Mouse (Mus musculus) neural tube, embryonic 15.5 days (tissue): Measurements from ENCODE around the gene Mad2l2. TPM values are rescaled to one million over a fixed set of nuclear protein-coding genes. Genes with fewer than 3 reads are reported as not detected.

ENCODE experiments used
- ATAC-seq: fragments of 200-750 bp; cut with Nextera tagmentation; 2 replicates; pipeline ENCODE4 v1.8.0; 2017; ENCODE audit warnings: mild to moderate bottlenecking, moderate TSS enrichment, moderate library complexity; ENCODE audit not compliant: low FRiP score
- H3K27ac ChIP-seq: fragments of 300-500 bp; sonication (generic); replicated peaks from 2 replicates; pipeline ENCODE4 v1.5.1; 2015; ENCODE audit warnings: mild to moderate bottlenecking, inconsistent platforms
- H3K27me3 ChIP-seq: fragments of 300-500 bp; sonication (generic); replicated peaks from 2 replicates; pipeline ENCODE4 v1.6.1; 2015; ENCODE audit warnings: inconsistent platforms
- H3K36me3 ChIP-seq: fragments of 300-500 bp; sonication (generic); 2 replicates; pipeline ENCODE4 v1.6.1; 2015; ENCODE audit warnings: inconsistent platforms
- H3K4me1 ChIP-seq: fragments of 300-500 bp; sonication (generic); 2 replicates; pipeline ENCODE4 v1.6.1; 2015; ENCODE audit warnings: inconsistent platforms
- H3K4me2 ChIP-seq: fragments of 300-500 bp; sonication (generic); 2 replicates; pipeline ENCODE4 v1.6.1; 2015; ENCODE audit warnings: inconsistent platforms, mild to moderate bottlenecking, moderate library complexity
- H3K4me3 ChIP-seq: fragments of 300-500 bp; sonication (generic); replicated peaks from 2 replicates; pipeline ENCODE4 v1.5.1; 2015; ENCODE audit warnings: mild to moderate bottlenecking, inconsistent platforms
- H3K9ac ChIP-seq: fragments of 300-500 bp; sonication (generic); replicated peaks from 2 replicates; pipeline ENCODE4 v1.6.1; 2015; ENCODE audit warnings: mild to moderate bottlenecking, inconsistent platforms
- H3K9me3 ChIP-seq: fragments of 300-500 bp; sonication (generic); replicated peaks from 2 replicates; pipeline ENCODE4 v1.6.1; 2016; ENCODE audit warnings: inconsistent platforms
- WGBS: fragments of 180-500 bp; shearing (Covaris S2); methylation state at CpG from one replicate; pipeline ENCODE4 v1.1.7; 2015; ENCODE audit warnings: mixed read lengths; 5-methylcytosine and 5-hydroxymethylcytosine counted together
- polyA plus RNA-seq: library from polyadenylated mRNA; unstranded; fragments of >200 nt; fragmentation: Nextera tagmentation; extraction: Ambion mirVana; gene quantifications from 2 replicates; pipeline ENCODE4 v1.2.1, GENCODE M21; 2015

Mad2l2 gene
- polyA plus RNA-seq, 1 experiment from 2014 or later = 99.9 TPM

- Histone ChIP-seq H3K9me3 (no peaks in the 10 kb centered on the region), H3K9ac (peak overlapping the region; percentile 78; the same call in 1 of the 2 replicates), H3K27ac (peak overlapping the region; percentile 87), H3K4me2 (peak overlapping the region; percentile 68), H3K36me3 (no peaks in the 10 kb centered on the region), H3K27me3 (no peaks in the 10 kb centered on the region), H3K4me1 (peaks cover 46% of the 10 kb centered on the region), H3K4me3 (peak overlapping the region; percentile 61)
- ATAC-seq = no peak
- 56% methylated on average over 2 of the region's 2 CpGs for WGBS
Observed at GRCm38 (mm10) chr4:148128672-148129071, 1.5 kb upstream of the Mad2l2 start.

- Histone ChIP-seq H3K4me1 (peaks cover 46% of the 10 kb centered on the region), H3K36me3 (no peaks in the 10 kb centered on the region), H3K4me3 (peak within 1 kb of the TSS; percentile 61), H3K9ac (peak within 1 kb of the TSS; percentile 78), H3K4me2 (peak within 1 kb of the TSS; percentile 68), H3K27me3 (no peaks in the 10 kb centered on the region), H3K9me3 (no peaks in the 10 kb centered on the region), H3K27ac (peak within 1 kb of the TSS; percentile 87)
- ATAC-seq = peak; percentile 84
- WGBS = under 1% methylated on average over 73 of the region's 87 CpGs
Observed at GRCm38 (mm10) chr4:148130561-148131413, 603 bp downstream of the Mad2l2 start, which contains the start of gene Draxin. Draxin (minus strand) TSS chr4:148130698.

- peak; percentile 53 for ATAC-seq
- Histone ChIP-seq H3K27me3 (no peaks in the 10 kb centered on the region), H3K4me1 (peaks cover 44% of the 10 kb centered on the region), H3K27ac (peak overlapping the region; percentile 87), H3K4me2 (peak overlapping the region; percentile 68), H3K4me3 (peak overlapping the region; percentile 61), H3K36me3 (no peaks in the 10 kb centered on the region), H3K9me3 (no peaks in the 10 kb centered on the region), H3K9ac (peak overlapping the region; percentile 78)
- 0% methylated on average over 21 of the region's 21 CpGs for WGBS
Observed at GRCm38 (mm10) chr4:148131497-148132081, 1.4 kb downstream of the Mad2l2 start.

- Histone ChIP-seq H3K4me2 (no peak overlapping the region), H3K36me3 (no peaks in the 10 kb centered on the region), H3K9me3 (no peaks in the 10 kb centered on the region), H3K27ac (no peak overlapping the region), H3K4me3 (no peak overlapping the region), H3K4me1 (peaks cover 35% of the 10 kb centered on the region), H3K9ac (no peak overlapping the region), H3K27me3 (no peaks in the 10 kb centered on the region)
- no peak for ATAC-seq
- 90% methylated on average over 8 of the region's 8 CpGs for WGBS
Observed at GRCm38 (mm10) chr4:148134988-148135387, 4.8 kb downstream of the Mad2l2 start.

GRCm38 (mm10) chr4:148137503-148137902 lies 7.3 kb downstream of the Mad2l2 start:
- WGBS = 66% methylated on average over 8 of the region's 8 CpGs
- Histone ChIP-seq H3K4me1 (peaks cover 25% of the 10 kb centered on the region), H3K36me3 (no peaks in the 10 kb centered on the region), H3K4me3 (no peak overlapping the region), H3K27me3 (no peaks in the 10 kb centered on the region), H3K9ac (no peak overlapping the region), H3K9me3 (no peaks in the 10 kb centered on the region), H3K27ac (no peak overlapping the region), H3K4me2 (no peak overlapping the region)
- no peak for ATAC-seq

GRCm38 (mm10) chr4:148139767-148140097 lies 9.5 kb downstream of the Mad2l2 start:
- Histone ChIP-seq H3K36me3 (peaks cover 9% of the 10 kb centered on the region; the same call in 1 of the 2 replicates), H3K27me3 (no peaks in the 10 kb centered on the region), H3K4me1 (peaks cover 22% of the 10 kb centered on the region), H3K9me3 (no peaks in the 10 kb centered on the region), H3K27ac (peak overlapping the region; percentile 89), H3K9ac (peak overlapping the region; percentile 74), H3K4me2 (peak overlapping the region; percentile 92), H3K4me3 (peak overlapping the region; percentile 73)
- ATAC-seq = peak; percentile 29
- 2% methylated on average over 12 of the region's 12 CpGs for WGBS

GRCm38 (mm10) chr4:148140098-148141011 lies 10.2 kb downstream of the Mad2l2 start:
- Histone ChIP-seq H3K9me3 (no peaks in the 10 kb centered on the region), H3K4me2 (peak overlapping the region; percentile 92), H3K9ac (peak overlapping the region; percentile 74), H3K27me3 (no peaks in the 10 kb centered on the region), H3K4me1 (peaks cover 22% of the 10 kb centered on the region), H3K4me3 (peak overlapping the region; percentile 73), H3K36me3 (peaks cover 16% of the 10 kb centered on the region), H3K27ac (peak overlapping the region; percentile 89)
- ATAC-seq = peak; percentile 96
- under 1% methylated on average over 65 of the region's 65 CpGs for WGBS

- no peak overlapping the region for H3K4me3 ChIP-seq
- H3K36me3 ChIP-seq = peaks cover 35% of the 10 kb centered on the region
- no peaks in the 10 kb centered on the region for H3K9me3 ChIP-seq
- no peak overlapping the region for H3K9ac ChIP-seq
- peaks cover 19% of the 10 kb centered on the region for H3K4me1 ChIP-seq
- no peak overlapping the region for H3K27ac ChIP-seq
- no peak for ATAC-seq
- no peaks in the 10 kb centered on the region for H3K27me3 ChIP-seq
- no peak overlapping the region for H3K4me2 ChIP-seq
- WGBS = 91% methylated on average over 5 of the region's 5 CpGs
Observed at GRCm38 (mm10) chr4:148143721-148144120, 13.5 kb downstream of the Mad2l2 start.

- peaks cover 35% of the 10 kb centered on the region for H3K36me3 ChIP-seq
- no peak overlapping the region for H3K4me2 ChIP-seq
- 89% methylated on average over 2 of the region's 2 CpGs for WGBS
- no peaks in the 10 kb centered on the region for H3K27me3 ChIP-seq
- no peak overlapping the region for H3K9ac ChIP-seq
- H3K27ac ChIP-seq = no peak overlapping the region
- ATAC-seq = no peak
- H3K9me3 ChIP-seq = no peaks in the 10 kb centered on the region
- peaks cover 19% of the 10 kb centered on the region for H3K4me1 ChIP-seq
- H3K4me3 ChIP-seq = no peak overlapping the region
Observed at GRCm38 (mm10) chr4:148147714-148148113, 17.5 kb downstream of the Mad2l2 start.

- H3K9me3 ChIP-seq = no peaks in the 10 kb centered on the region
- no peak overlapping the region for H3K27ac ChIP-seq
- whole genome bisulfite sequencing = 63% methylated on average over 12 of the region's 12 CpGs
- H3K9ac ChIP-seq = no peak overlapping the region
- H3K27me3 ChIP-seq = no peaks in the 10 kb centered on the region
- no peak for ATAC-seq
- H3K4me2 ChIP-seq = no peak overlapping the region
- H3K36me3 ChIP-seq = peaks cover 45% of the 10 kb centered on the region
- H3K4me3 ChIP-seq = no peak overlapping the region
- peaks cover 19% of the 10 kb centered on the region for H3K4me1 ChIP-seq
Observed at GRCm38 (mm10) chr4:148149540-148149939, 19.4 kb downstream of the Mad2l2 start.

- no peak for ATAC-seq
- Histone ChIP-seq H3K4me3 (no peak overlapping the region), H3K27ac (no peak overlapping the region), H3K36me3 (peaks cover 41% of the 10 kb centered on the region), H3K9ac (no peak overlapping the region), H3K4me1 (peaks cover 19% of the 10 kb centered on the region), H3K4me2 (no peak overlapping the region), H3K27me3 (no peaks in the 10 kb centered on the region), H3K9me3 (no peaks in the 10 kb centered on the region)
- WGBS = 62% methylated on average over 7 of the region's 7 CpGs
Observed at GRCm38 (mm10) chr4:148150242-148150641, 20.1 kb downstream of the Mad2l2 start.
